Mouse (Mus musculus) limb, embryonic 12.5 days (tissue): Measurements from ENCODE around the gene Olfr669. TPM values are rescaled to one million over a fixed set of nuclear protein-coding genes. Genes with fewer than 3 reads are reported as not detected.
"Not testable (repeated sequence)": the region's sequence is repeated elsewhere in the genome, so short reads cannot be mapped to it uniquely, and the experiment has no call there.

ENCODE experiments used
- ATAC-seq: fragments of 200-750 bp; cut with Nextera tagmentation; 2 replicates; pipeline ENCODE4 v1.8.0; 2017; ENCODE audit warnings: low read depth, moderate TSS enrichment; ENCODE audit not compliant: insufficient number of reproducible peaks, insufficient read depth, low FRiP score, low TSS enrichment
- H3K27ac ChIP-seq: fragments of 300-500 bp; sonication (generic); 2 replicates; pipeline ENCODE4 v1.5.1; 2016; ENCODE audit warnings: mild to moderate bottlenecking, moderate library complexity
- H3K27me3 ChIP-seq: fragments of 300-500 bp; sonication (generic); 2 replicates; pipeline ENCODE4 v1.6.1; 2016; ENCODE audit warnings: mild to moderate bottlenecking, moderate library complexity
- H3K36me3 ChIP-seq: fragments of 300-500 bp; sonication (generic); 2 replicates; pipeline ENCODE4 v1.6.1; 2016; ENCODE audit warnings: mild to moderate bottlenecking, moderate library complexity
- H3K4me1 ChIP-seq: fragments of 300-500 bp; sonication (generic); replicated peaks from 2 replicates; pipeline ENCODE4 v1.6.1; 2016
- H3K4me2 ChIP-seq: fragments of 300-500 bp; sonication (generic); 2 replicates; pipeline ENCODE4 v1.6.1; 2016; ENCODE audit warnings: mild to moderate bottlenecking, moderate library complexity
- H3K4me3 ChIP-seq: fragments of 300-500 bp; sonication (generic); replicated peaks from 2 replicates; pipeline ENCODE4 v1.5.1; 2016; ENCODE audit warnings: mild to moderate bottlenecking
- H3K9ac ChIP-seq: fragments of 300-500 bp; sonication (generic); replicated peaks from 2 replicates; pipeline ENCODE4 v1.6.1; 2016; ENCODE audit warnings: mild to moderate bottlenecking, moderate library complexity
- H3K9me3 ChIP-seq: fragments of 300-500 bp; sonication (generic); 2 replicates; pipeline ENCODE4 v1.6.1; 2016; ENCODE audit warnings: mild to moderate bottlenecking, moderate library complexity
- WGBS: fragments of 180-500 bp; shearing (Covaris S2); methylation state at CpG from one replicate; pipeline ENCODE4 v1.1.7; 2016; 5-methylcytosine and 5-hydroxymethylcytosine counted together
- polyA plus RNA-seq: library from polyadenylated mRNA; unstranded; fragments of >200 nt; fragmentation: Nextera tagmentation; extraction: Ambion mirVana; gene quantifications from 2 replicates; pipeline ENCODE4 v1.2.1, GENCODE M21; 2016

Gene Olfr669
- polyA plus RNA-seq, result not detected in 2 replicates

DNA sequence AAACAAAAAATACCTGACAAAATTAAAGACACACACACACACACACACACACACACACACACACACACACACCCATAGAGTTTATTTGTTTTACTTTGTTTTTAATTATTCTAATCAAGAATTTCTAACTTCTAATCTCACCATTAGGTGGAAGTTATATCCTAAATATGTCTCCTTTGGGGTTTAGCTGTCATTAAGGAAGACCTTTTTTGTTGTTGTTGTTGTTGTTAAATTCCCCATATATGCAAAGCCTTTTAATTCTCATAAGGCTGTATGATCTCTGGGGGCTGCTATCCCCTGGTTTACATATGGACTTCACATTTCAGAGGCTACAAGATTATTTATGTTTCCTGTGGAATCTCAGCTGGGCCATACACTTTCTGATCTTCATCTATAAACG is at the start of gene Olfr669:
Gene Olfr669 (plus strand): TSS at position 301 of the 400 bp plus-strand sequence.
- Histone ChIP-seq H3K4me3 (no peak within 1 kb of the TSS), H3K27ac (no peak within 1 kb of the TSS), H3K9me3 (no peaks in the 10 kb centered on the region), H3K9ac (no peak within 1 kb of the TSS), H3K4me2 (no peak within 1 kb of the TSS), H3K4me1 (no peaks in the 10 kb centered on the region), H3K27me3 (no peaks in the 10 kb centered on the region), H3K36me3 (no peaks in the 10 kb centered on the region)
- ATAC-seq, result no peak
- WGBS, result 91% methylated on average over 1 of the region's 1 CpGs

DNA sequence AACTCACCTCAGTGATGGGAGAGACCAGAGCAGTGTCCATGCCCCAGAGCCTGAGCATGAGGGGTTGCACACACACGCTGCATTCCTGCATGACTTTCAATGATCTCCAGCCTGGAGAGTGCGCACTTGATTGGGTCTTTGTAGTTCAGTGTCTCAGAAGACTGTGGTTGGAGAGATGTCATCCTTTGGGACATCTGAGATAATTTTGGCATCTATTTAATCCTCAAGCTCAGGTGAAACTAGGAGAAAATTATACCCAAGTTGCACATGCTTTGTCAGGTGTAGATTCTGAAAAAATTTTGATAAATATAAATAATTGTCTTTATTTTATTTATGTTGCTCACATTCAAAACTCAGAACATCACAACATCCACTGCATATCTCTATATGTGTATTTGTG is 38.2 kb upstream of the Olfr669 start, which contains the start of gene Olfr666:
Gene Olfr666 (minus strand): TSS at position 101 of the 400 bp plus-strand sequence.
- Histone ChIP-seq H3K4me1 (no peaks in the 10 kb centered on the region), H3K27ac (no peak within 1 kb of the TSS), H3K4me2 (no peak within 1 kb of the TSS), H3K27me3 (no peaks in the 10 kb centered on the region), H3K4me3 (no peak within 1 kb of the TSS), H3K9me3 (no peaks in the 10 kb centered on the region), H3K9ac (no peak within 1 kb of the TSS), H3K36me3 (no peaks in the 10 kb centered on the region)
- ATAC-seq, result no peak
- WGBS, result 89% methylated on average over 2 of the region's 2 CpGs

DNA sequence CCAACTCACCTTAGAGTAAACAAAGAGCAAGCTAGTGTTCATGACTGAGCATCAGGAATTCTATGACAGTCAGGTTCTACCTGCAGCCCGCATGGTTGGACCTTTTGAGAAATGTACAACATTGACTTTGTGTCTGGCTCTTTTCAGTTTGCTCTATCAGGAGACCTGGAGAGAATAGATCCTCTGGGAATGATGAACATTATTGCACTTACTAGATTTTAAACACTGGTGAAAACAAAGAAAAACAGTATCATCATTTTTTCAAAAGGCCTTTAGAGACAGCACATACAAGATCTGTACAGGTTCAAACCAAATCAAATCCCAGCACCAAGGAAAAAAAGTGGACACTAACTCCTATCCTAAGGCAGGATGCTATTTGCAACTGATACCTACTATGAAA is 12.7 kb upstream of the Olfr669 start, which contains the start of gene Olfr667:
Gene Olfr667 (minus strand): TSS at position 101 of the 400 bp plus-strand sequence.
- H3K9ac ChIP-seq, result no peak within 1 kb of the TSS
- no peaks in the 10 kb centered on the region for H3K4me1 ChIP-seq
- no peaks in the 10 kb centered on the region for H3K36me3 ChIP-seq
- H3K9me3 ChIP-seq, result 0 out of 2 replicates have a peak, but pooled peaks cover 3% of the 10 kb centered on the region
- no peak for ATAC-seq
- 83% methylated on average over 1 of the region's 1 CpGs for WGBS
- no peak within 1 kb of the TSS for H3K4me3 ChIP-seq
- H3K27me3 ChIP-seq, result no peaks in the 10 kb centered on the region
- no peak within 1 kb of the TSS for H3K4me2 ChIP-seq
- no peak within 1 kb of the TSS for H3K27ac ChIP-seq

DNA sequence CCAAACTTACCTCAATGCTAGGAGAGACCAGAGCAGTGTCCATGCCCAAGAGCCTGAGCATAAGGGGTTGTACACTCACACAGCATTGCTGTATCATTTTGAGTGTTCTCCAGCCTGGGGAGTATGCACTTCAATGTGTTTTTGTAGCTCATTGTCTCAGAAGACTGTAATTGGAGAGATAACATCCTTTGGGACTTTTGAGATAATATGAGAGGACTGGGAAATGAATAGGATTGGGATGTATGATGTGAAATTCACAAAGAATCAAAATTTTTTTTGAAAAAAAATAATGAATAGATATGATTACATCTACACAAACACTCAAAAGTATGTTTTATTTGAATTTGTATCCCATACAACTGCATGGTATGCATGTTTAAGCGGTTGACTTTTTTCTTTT is 6.1 kb upstream of the Olfr669 start, which contains the start of gene Olfr668:
Gene Olfr668 (minus strand): TSS at position 101 of the 400 bp plus-strand sequence.
- Histone ChIP-seq H3K4me2 (no peak within 1 kb of the TSS), H3K4me1 (no peaks in the 10 kb centered on the region), H3K36me3 (no peaks in the 10 kb centered on the region), H3K9me3 (no peaks in the 10 kb centered on the region), H3K27me3 (no peaks in the 10 kb centered on the region), H3K4me3 (no peak within 1 kb of the TSS), H3K9ac (no peak within 1 kb of the TSS), H3K27ac (no peak within 1 kb of the TSS)
- WGBS, result 87% methylated on average over 1 of the region's 1 CpGs
- ATAC-seq, result no peak

DNA sequence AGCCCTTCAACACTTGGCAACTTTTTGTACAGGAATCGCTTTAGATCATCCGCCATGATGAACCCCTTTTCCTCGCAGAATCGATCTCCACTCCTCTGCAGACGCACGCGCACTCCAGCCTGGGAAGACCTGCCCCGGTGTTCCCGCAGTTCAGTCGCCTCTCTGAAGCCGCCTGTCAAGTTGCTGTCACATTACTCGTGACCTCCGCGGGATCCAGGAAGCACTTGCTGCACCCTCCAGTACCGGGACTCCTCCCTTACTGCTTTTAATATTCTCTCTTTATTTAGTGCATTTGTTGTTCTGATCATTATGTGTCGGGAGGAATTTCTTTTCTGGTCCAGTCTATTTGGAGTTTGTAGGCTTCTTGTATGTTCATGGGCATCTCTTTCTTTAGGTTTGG is 16.2 kb downstream of the Olfr669 start:
- not testable (repeated sequence) for H3K36me3 ChIP-seq, H3K27me3 ChIP-seq, H3K9ac ChIP-seq, H3K27ac ChIP-seq, H3K4me3 ChIP-seq, ATAC-seq, H3K4me1 ChIP-seq, H3K9me3 ChIP-seq, H3K4me2 ChIP-seq
- WGBS, result 96% methylated on average over 16 of the region's 16 CpGs

DNA sequence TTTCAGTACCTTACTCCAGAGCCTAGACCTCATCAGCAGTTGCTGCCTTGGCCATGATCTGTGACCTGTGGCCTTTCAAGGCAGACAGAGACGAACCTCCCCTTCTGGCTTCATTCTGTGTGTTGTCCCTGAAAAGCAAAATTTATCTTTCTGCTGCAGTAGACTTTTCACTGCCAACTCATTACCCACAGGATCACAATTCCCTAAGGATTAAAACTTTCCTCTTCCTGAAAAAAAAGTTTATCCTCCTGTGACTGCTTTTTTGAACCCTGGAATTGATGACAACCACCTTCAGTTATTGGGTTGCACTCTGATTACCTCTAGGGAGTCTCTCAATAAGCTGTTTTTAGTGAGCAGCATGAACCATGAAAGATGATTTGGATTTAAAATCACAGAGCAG is 28.5 kb downstream of the Olfr669 start, which contains the start of gene Olfr670:
Gene Olfr670 (minus strand): TSS at position 101 of the 400 bp plus-strand sequence.
- ATAC-seq, result no peak
- Histone ChIP-seq H3K9me3 (no peaks in the 10 kb centered on the region), H3K36me3 (no peaks in the 10 kb centered on the region), H3K27me3 (no peaks in the 10 kb centered on the region), H3K27ac (no peak within 1 kb of the TSS), H3K4me3 (no peak within 1 kb of the TSS), H3K9ac (no peak within 1 kb of the TSS), H3K4me2 (no peak within 1 kb of the TSS), H3K4me1 (no peaks in the 10 kb centered on the region)
- WGBS, result 56% methylated on average over 1 of the region's 1 CpGs

DNA sequence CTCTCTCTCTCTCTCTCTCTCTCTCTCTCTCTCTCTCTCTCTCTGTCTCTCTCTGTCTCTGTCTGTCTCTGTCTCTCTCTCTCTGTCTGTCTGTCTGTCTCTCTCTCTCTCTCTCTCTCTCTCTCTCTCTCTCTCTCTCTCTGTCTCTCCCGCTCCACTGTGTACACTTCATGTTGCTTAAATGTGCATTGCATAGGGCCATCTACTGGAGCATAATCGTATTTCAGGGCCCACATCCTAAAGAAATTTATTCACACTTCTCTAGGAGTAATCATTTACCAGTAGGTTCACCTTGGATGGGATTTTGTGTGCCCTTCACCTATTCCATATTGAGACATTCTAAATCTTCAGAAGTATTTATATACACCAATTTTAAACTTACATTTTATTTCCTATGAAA is 38.5 kb downstream of the Olfr669 start:
- not testable (repeated sequence) for ATAC-seq, H3K9me3 ChIP-seq, H3K27me3 ChIP-seq, H3K4me1 ChIP-seq, H3K4me3 ChIP-seq, H3K27ac ChIP-seq, H3K36me3 ChIP-seq, H3K4me2 ChIP-seq, H3K9ac ChIP-seq
- WGBS, result 82% methylated on average over 2 of the region's 2 CpGs

DNA sequence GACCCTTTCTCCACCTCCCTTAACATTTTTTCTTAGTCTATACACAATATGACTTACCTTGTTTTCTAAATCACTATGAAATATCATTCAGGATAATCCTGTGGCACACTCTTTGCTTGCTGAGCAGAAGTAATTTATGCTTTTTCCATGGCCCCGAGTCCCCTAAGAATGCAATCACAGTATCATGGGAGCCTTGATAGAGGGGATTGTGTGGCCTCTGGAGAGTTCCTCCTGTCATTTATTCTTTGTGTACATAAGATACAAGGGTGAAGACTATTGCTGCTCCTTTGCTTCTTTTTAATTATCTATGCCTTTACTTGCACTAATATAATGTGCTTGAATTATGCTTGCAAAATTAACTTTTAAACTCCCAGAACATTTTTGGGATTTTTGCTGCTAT is 45.0 kb downstream of the Olfr669 start, which contains the start of gene Olfr671:
Gene Olfr671 (minus strand): TSS at position 101 of the 400 bp plus-strand sequence.
- no peak within 1 kb of the TSS for H3K27ac ChIP-seq
- H3K9ac ChIP-seq, result no peak within 1 kb of the TSS
- no peaks in the 10 kb centered on the region for H3K36me3 ChIP-seq
- H3K27me3 ChIP-seq, result no peaks in the 10 kb centered on the region
- H3K4me3 ChIP-seq, result no peak within 1 kb of the TSS
- no peak within 1 kb of the TSS for H3K4me2 ChIP-seq
- H3K9me3 ChIP-seq, result no peaks in the 10 kb centered on the region
- no peak for ATAC-seq
- WGBS, result 87% methylated on average over 1 of the region's 1 CpGs
- H3K4me1 ChIP-seq, result no peaks in the 10 kb centered on the region

Other genes with a start within 250 kb of the Olfr669 start
- gene Olfr661, start 247.7 kb upstream of the Olfr669 start, polyA plus RNA-seq, result not detected in 2 replicates
- gene Usp17le, start 156.8 kb upstream of the Olfr669 start, polyA plus RNA-seq, result not detected in 2 replicates
- not detected in 2 replicates for gene Usp17lb, start 91.6 kb upstream of the Olfr669 start, polyA plus RNA-seq
- not detected in 2 replicates for gene Usp17la, start 77.2 kb upstream of the Olfr669 start, polyA plus RNA-seq
- not detected in 2 replicates for gene Olfr665, start 56.2 kb upstream of the Olfr669 start, polyA plus RNA-seq
- gene Olfr666, start 38.3 kb upstream of the Olfr669 start, polyA plus RNA-seq, result not detected in 2 replicates
- gene Olfr667, start 12.8 kb upstream of the Olfr669 start, polyA plus RNA-seq, result not detected in 2 replicates
- not detected in 2 replicates for gene Olfr668, start 6.2 kb upstream of the Olfr669 start, polyA plus RNA-seq
- not detected in 2 replicates for gene Olfr670, start 28.4 kb downstream of the Olfr669 start, polyA plus RNA-seq
- gene Olfr671, start 44.9 kb downstream of the Olfr669 start, polyA plus RNA-seq, result not detected in 2 replicates
- gene Olfr672, start 67.8 kb downstream of the Olfr669 start, polyA plus RNA-seq, result not detected in 2 replicates
- gene Olfr675, start 94.2 kb downstream of the Olfr669 start, polyA plus RNA-seq, result not detected in 2 replicates
- not detected in 2 replicates for gene Olfr676, start 98.5 kb downstream of the Olfr669 start, polyA plus RNA-seq
- not detected in 2 replicates for gene Olfr677, start 117.1 kb downstream of the Olfr669 start, polyA plus RNA-seq
- gene Olfr678, start 130.2 kb downstream of the Olfr669 start, polyA plus RNA-seq, result not detected in 2 replicates
- gene Olfr679, start 147.0 kb downstream of the Olfr669 start, polyA plus RNA-seq, result not detected in 2 replicates
- not detected in 2 replicates for gene Olfr680-ps1, start 158.6 kb downstream of the Olfr669 start, polyA plus RNA-seq
- not detected in 2 replicates for gene Olfr681, start 182.6 kb downstream of the Olfr669 start, polyA plus RNA-seq
- not detected in 2 replicates for gene Olfr683, start 212.8 kb downstream of the Olfr669 start, polyA plus RNA-seq
- not detected in 2 replicates for gene Olfr684, start 229.4 kb downstream of the Olfr669 start, polyA plus RNA-seq